Mouse (Mus musculus) embryo, embryonic 10.5 days (tissue): ENCODE results near the gene Lrrc27.
A peak's percentile ranks its signal among the peaks of the same experiment; 100 is the strongest.

Source experiments
- DNase-seq: peaks from one replicate; pipeline ENCODE4 v3.0.0-alpha.2; 2015; ENCODE audit warnings: low spot score

Gene Lrrc27

DNA sequence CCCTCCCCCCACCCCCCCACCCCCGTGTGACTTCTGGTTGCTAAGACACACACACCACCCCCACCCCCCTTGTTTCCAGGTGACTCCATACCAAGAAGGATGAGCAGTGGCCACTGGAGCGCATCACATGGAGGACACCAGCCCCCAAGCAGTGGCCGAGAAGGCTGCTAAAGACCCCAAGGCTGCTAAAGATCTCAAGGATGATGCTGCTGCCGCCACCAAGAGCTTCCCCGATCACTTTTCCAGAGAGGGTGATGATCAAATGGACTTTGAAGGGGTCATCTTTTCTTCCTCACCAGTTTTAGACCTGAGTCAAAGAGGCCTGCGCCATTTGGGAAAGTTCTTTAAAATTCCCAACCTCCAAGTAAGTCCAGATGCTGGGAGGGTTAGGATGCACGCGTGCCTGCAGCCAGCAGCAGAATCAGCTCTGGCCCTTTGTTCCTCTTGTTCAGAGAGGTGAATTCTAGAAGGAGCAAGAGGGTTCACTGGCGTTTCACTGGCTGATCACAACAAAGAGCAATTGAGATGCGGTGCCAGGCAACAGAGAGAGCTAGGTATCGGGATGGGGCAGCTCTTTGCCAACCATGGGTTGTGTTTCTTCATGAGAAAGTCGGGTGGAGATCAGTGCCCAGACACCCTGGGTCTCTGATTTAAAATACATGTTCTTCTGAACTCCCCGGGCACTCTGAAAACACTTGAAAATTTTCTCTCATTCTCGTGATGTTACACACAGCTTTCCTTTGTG is 2.0 kb downstream of the Lrrc27 start:
- DNase-seq, result no peak

DNA sequence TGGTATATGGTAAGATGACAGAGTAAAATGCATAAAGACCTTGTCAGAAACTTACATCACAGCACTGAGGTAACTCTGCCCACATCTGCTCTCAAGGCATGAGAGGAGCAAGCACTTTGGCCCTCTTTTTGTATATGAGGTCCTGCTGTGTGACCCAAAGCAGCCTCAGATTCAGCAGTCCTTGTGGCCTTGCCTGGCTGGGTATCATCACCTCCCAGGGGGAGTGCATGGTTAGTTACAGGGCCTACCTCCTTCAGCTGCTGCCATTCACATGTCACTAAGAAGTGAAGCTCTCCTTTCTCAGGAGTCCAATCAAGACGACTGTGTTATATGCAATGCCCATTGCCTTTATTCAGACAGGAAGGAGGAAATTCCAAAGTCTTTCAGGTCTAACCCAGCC is 2.7 kb downstream of the Lrrc27 start:
- no peak for DNase-seq

DNA sequence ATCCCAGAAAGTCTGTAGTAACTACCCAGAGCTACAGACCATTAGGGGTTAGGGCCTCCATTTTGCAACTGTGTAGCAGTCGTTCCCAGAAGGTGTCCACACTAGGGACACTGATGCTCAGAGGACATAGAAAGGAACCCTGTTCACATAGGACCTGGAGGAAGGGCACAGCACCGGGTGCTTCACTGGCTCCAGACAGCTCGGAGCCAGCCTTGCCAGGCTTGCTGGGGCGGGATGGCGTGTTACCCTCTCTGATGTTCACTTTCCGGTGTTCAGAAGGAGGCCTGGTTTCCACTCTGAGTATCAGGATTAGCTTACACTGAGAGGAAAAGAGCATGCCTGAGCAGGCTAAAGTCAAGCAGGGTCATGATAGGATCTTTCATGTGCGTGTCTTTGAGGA is 3.2 kb downstream of the Lrrc27 start:
- DNase-seq, result no peak

DNA sequence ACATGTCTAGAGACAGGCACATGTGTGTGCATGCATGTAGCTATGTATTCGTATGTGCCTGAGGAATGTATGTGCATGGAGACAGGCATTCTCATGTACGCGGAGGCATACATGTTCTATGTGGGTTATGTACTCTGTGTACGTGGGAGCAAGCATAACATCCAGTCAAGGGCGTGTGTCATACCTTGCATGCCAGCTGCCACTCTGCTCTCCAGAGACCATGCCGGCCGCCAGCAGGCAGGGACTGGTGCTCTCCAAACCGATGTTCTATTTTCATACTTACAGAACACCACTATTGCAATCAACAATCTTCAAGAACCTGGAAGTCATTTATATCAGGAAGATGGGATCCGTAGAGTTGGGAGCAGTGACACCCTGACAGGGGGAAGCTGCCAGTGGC is 3.7 kb downstream of the Lrrc27 start:
- no peak for DNase-seq

DNA sequence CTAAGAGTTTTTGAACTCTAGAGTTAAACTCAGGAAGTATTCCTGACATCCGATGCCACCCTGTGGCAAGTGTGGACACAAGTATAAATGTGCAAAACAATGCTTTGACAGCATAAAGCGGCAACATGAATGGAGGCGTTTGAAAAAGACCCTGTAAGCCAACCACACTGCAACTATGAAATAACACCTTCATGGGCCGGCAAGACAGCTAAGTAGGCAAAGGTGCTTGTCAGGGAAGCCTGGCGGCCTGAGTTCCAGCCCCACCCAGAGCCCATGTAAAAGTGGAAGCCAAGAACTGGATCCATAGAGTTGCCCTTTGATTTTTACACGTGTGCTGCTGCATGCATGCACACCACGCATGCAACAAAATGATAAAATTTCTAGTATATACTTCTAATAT is 4.3 kb downstream of the Lrrc27 start:
- DNase-seq, result no peak

DNA sequence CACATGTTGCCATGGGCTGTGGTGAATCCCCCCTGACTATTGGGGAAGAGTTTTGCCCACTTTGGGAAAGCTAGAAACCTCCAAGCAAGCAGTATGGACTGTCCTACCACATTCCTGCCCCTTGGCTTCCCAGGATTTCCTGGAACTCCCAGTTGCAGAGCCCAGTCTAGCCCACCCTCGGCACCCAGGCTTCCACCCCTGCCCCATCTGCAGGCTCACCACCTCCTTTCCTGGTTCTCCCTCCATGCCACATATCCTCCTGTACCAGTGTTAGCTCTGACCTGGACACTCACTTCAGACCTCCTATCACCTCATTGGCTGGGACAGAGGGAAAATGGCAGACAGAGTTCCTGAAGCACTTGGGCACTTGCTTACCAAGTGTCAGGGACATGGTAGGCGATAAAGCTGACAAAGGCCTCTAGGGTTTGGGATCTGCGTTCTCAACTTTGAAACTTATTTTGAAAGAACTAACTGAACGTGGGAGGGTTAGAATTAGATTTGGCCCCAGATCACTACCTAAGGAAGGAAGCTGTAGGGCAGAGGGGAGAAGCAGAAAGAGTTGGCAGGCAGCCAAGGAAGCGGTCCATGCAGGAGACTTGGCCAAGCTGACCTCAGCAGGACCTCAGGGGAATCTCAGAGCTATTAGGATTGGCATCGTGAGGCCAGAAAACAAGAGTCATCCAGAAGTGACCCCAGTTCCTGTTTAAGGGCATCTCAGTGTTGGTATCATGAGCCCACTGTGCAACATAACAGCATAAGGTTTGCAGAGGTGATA is 6.0 kb downstream of the Lrrc27 start:
- DNase-seq, result no peak

DNA sequence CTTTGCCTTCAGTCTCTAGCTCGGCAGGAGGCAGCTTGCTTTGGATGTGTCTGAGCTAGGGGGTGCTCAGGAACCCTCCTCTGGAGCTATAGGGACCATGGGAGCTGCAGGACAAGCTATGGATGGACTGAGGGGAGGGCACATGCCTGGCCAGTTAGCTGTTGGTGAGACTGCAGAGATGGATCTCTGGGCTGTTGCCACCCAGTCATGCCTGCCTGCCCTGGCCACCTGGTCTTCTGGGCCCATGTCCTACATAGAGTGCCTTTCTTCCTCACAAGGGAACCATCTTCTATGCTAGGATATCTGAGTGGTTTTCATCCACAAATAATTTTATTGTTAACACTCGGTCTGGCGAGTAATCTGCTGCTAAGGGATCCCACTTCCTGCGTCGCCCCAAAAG is 6.7 kb downstream of the Lrrc27 start:
- DNase-seq, result no peak

DNA sequence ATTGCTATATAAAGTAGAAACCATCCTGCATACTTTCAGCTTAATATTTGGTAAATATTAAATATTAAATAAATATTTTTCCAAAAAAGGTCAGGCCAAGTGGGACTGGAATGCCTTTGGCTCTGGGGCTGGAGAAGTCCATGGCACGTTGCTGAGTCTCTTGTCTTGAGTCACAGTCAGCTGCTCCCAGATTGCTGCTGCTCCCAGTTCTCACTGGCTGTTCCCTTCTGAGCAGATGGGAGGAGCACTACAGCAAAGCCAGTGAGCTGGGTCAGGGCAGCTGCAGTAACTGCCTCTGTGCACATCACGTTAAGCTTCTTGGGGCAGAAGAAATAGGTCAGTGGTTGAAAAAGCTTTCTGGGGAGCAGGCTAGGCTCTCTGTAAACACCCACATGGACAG is 7.5 kb downstream of the Lrrc27 start:
- DNase-seq, result no peak

DNA sequence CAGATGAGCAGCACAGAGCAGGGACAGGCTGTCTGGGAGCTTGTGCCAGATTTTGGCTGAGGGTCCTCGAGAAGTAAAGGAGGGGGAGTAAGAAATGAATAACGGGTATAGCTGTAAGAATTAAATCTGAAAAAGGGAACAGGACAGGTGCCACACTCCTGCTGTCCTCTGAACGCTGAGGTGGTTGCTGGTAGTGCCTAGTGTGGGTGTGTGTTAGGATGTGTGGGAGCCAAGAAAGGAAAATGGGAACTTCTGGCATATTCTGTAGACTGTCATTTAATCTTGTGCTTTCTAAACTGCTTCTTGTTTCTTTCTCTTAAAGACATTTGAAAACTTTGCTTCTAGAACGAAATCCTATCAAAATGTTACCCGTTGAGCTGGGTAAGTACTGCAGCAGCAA is 8.3 kb downstream of the Lrrc27 start:
- no peak for DNase-seq

DNA sequence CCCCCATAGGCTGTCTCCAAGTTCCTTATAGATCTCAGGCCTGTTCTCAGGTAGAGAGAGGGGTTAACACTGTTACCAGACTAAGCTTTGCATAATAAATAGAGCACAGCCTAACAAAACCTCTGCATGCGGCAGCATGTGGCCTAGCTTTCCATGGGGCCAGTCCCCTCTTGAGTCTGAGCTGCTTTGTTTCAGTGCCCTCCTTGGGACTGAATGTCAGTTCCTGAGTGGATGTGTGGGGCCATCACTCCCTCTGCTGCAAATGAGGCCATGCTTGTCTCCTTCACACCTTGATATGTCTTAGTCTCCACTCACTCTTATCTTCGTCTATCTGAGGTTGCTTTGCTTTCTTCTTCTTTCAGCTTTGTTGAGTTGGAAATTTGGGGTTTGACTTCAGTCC is 9.1 kb downstream of the Lrrc27 start:
- DNase-seq, result no peak

DNA sequence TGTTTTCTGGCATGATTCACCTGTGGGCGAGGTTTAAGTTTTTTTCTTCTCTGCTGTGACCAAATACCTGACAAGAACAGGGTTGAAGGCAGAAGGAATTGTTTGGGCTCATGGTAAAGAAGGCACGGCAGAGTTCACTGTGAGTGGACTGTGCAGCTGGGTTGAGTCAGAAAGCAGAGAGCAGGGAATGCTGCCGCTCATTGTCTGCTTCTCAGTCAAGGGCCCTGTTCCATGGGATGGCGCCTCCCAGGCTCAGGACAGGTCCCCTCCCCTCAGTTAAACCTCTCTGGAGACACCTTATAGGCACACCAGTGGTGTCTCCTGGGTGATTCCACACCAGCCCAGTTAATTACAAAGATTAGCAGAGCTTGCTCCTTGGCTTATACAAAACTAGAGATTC is 9.6 kb downstream of the Lrrc27 start:
- no peak for DNase-seq

DNA sequence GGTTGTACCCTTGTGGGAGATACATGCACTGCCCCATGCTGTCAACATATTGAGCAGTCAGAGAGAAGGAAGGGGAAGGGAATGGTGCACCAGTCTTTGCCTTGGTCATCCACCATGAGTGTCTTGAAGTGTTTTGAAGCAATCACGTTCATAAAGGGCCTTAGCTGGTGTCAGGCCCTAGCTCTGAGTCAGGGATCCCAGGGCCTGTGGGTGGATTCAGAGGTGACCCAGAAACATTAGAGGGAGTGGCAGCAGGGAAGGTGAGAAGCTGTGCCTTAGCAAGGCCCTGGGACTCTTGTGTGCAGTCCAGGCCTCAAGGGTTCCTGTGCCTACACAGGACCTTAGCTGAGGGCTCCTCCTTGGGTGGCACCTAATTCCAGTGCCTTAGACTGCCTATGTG is 11.3 kb downstream of the Lrrc27 start:
- DNase-seq, result no peak

DNA sequence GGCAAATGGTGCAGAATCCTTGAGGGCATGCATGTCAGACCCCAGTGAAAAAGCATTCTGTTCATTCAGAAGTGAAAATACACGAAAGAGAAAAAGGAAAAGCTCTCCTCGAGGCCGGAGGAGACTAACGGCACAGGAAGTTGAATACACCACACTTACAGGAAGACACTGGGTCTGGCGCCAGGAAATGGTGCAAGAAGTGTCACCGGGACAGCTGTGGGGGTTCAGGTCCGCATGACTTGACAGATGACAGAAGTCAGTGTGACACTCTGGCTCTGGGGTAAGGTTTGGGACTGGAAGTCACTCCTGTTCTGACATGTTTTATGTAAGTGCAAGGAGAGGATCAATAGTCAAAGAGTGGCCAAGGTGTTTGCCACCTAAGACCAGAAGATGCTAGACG is 11.9 kb downstream of the Lrrc27 start:
- no peak for DNase-seq

DNA sequence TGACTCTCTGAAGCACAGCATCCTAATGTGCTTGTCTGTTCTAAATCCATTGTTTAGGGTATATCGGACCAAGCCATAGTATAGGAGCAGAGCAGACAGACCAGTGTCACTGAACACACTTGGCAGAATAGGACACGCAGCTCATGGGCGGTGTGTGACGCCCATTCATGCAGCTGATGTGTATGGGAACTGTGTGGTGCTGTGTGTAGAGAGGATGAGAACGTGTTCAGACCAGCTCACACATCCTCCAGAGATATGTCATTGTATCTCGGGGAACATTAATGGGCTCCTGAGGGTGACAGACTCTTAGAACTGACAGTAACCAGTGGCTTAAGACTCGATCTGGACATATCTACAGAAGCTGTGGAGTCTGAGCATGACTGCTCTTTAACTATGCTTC is 13.6 kb downstream of the Lrrc27 start:
- no peak for DNase-seq

DNA sequence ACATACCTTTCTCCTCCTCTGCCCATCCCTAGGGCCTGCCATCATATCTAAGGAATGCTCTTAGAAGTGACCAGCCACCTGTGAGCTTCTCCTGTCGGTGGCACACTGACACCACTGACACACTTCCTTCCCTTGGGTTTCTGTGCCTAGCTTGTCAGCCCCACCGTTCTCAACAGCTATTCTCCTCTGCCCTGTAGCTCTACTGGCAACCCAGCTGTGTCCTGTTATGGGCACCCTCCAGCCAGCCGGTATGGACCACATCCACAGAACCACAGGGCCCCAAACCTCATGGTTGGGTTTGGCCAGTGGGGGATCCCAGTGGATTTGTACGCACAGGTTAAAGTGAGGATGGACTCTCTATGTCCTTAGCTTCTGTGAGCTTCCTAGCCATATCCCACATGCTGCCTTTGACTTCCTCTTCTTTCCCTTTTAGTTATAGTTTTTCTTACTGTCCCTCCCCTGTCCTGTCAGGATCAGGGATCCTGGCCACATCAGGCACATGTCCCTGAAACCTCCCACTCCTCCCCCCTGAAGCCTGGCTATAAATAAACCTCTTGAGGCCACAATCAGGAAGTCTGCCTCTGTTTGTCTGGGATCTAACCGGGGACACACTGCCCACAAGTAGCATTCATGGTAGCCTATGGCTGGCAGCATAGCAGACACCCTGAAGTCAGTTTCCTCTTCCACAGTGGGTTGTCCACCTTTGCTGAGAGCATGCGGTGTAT is 15.8 kb downstream of the Lrrc27 start:
- DNase-seq, result no peak

DNA sequence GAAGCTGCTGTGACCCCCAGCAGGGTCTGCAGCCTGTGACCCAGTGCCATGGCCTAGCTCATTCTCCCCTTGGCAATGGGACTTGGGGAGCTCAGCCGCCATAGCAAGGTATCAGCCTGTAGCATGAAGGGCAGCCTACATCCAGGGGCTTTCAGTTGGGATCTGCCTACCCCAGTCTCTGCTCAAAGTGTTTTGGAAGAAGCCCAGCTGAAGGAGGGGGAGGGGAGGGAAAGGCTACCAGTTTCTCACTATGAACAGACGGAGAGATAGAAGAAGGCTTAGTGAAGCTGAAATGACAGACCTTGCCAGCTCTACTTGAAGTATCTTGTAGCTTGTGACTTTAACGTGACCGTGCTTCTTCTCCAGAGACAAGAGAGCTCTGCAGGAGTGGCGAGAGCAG is 17.0 kb downstream of the Lrrc27 start:
- DNase-seq, result no peak

DNA sequence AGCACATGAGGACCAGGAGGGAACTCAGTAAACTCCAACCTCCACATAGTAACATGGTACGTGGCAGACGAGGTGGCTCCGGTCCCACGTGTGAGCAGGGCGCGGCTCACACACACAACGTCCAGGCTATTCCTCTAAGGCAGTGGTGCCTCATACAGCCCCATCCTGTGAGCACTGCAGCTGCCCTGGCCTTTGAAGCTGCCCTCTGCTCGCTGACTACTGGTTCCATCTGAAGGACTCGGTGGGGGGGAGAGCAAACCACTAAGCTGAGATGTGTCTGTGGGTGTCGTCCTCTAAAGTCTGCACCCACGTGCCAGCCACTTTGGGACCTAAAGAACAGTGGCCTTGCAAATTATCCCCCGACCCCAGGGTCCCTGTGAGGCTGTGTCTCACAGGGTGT is 17.5 kb downstream of the Lrrc27 start:
- no peak for DNase-seq

DNA sequence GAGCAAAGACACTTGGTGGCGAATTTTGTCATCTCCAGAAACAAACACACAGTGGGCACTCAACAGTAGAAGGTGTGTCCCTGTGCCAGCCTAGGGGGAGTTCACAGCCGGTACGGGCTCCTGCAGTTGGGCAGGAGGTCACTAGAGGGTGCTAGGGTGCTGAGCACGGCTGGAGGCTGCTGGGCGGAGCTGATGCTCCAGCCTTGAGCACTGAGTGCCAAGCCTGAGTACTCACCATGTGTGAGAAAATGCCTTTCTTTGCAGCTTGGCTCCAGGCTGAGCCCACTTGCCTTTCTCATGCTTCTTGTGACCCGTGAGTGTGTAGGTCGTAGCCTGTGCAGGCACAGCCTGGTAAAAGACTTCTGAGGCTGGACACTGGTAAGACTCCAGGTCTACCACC is 20.9 kb downstream of the Lrrc27 start:
- DNase-seq, result peak; percentile 88

DNA sequence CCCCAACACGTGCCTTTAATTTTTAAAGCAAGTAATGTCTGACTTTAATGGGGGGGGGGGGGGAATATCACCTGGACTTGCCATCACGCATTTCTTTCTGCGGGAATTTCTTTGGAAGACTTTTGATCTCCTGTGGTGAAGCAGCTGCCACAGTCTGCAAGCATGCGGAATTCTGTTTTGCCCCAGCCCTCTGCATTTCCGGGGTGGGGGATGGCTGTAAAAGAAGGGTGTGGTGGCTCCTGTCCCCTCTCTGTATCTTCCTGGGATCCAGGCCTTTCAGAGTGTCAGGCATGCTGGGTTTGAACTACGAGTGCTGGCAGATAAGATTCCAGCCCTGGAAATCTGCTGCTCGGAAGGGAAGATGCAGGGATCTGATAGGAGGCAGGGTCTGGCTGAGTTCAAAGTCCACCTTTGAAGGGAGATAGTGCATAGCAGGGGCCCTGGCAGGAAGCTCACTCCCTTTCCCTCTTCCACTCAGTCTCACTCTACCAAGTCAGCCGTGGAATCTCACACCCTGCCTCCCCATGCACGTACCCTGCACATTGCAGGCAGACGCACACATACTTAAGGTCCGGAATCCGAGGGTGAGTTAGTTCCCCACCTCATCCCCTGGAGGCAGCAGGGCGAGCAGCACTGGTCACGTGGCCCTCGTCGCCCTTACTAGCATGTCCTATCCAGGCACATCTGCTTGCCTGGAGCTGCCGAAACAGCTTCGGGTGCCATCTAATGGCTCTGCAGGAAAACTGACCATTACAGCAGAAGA is 21.8 kb downstream of the Lrrc27 start:
- peak; percentile 77 for DNase-seq

DNA sequence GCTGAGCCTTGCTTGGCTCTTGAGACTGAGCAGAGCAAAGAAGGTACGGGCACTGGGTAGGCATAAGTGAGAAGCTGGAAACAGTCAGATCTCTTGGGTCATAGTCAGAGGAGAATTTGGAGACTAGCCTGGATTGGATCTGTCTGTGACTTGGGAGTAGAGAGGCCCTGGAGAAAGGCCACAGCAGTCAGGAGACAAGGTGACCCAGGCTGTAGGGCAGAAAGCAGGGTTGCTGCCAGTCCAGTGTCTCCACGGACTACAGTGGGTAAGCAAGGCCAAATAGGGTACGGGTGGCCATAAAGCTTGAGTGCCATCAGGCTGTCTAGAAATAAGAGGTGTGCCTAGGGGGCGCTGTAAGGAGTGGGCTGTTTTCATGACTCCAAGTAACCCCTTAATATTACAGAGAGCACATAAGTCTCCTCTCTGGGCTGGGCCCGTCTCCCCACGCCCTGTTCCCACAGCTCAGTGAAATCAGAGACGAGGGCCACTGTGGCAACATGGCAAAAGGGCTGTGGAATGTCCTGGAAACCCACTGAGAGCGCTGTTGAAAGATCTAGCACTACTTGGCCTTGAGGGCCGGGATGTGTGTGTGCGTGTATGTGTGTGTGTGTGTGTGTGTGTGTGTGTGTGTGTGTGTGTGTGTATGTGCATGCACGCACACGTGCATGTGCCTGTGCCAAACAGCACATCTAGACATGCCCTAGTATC is 23.0 kb downstream of the Lrrc27 start:
- DNase-seq, result no peak

DNA sequence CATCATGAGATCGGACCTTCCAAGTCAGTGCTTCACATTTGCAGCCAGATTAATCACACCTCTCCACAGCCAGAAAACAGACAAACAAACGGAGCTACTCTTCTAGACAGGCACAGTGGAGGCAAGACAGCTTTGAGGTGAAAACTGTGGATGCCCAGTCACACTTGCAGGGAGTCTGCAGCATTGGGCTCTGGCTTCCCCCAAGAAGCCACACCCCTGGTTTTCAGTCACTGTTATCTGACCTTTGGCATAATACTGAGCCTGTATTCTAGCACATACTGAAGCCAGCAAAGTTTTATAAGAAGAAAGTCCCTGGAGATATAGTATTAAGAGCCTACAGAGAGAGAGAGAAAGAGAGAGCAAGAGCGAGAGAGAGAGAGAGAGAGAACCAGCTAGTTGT is 26.6 kb downstream of the Lrrc27 start:
- no peak for DNase-seq

DNA sequence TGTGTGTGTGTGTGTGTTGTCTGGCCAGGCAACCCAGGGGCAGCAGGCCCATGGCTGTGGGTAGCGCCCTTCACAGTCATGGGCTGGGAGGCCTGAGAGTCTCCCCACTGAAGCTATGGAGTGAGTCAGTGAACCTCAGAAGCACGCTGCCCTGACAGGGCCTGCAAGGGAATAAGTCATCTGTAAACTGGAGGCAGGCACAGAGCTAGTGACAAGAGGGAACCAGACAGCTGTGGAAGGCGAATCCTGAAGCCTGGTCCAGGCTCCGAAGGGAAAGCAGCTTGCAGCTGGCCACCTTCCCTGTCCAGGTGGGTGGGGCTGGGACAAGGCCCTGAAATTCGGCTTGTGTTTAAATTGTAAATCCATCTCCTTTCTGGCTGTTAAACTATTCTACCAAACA is 33.3 kb downstream of the Lrrc27 start:
- DNase-seq, result no peak
